Mouse (Mus musculus) cerebellum, postnatal 25 days (tissue): ENCODE data around the gene Dync1h1.
"Not testable (repeated sequence)": the region's sequence is repeated elsewhere in the genome, so short reads cannot be mapped to it uniquely, and the experiment has no call there.

Experiments
- DNase-seq, 2 experiments: peaks; one replicate each; pipeline ENCODE4 v3.0.0; 2021; ENCODE audit warnings: mixed read lengths in 2 of 2

Dync1h1 gene

DNA sequence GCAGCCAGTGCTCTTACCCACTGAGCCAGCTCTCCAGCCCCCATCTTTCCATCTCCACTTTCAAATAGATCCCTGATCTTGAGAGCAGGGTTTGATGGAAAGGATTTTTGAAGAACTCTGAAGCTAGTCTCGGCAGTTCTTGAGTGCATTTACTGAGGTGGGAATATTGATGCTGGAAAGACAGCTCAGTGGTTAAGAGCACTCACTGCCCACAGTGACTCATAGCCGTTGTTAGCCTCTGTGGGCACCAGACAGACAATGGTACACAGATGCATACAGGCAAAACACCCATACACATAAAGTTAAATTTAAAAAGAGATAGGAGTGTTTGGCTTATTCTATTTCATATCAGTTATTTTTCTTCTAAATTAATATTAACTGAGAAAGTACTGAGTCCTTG, 5.4 kb downstream of the Dync1h1 start:
- DNase-seq = no peak

DNA sequence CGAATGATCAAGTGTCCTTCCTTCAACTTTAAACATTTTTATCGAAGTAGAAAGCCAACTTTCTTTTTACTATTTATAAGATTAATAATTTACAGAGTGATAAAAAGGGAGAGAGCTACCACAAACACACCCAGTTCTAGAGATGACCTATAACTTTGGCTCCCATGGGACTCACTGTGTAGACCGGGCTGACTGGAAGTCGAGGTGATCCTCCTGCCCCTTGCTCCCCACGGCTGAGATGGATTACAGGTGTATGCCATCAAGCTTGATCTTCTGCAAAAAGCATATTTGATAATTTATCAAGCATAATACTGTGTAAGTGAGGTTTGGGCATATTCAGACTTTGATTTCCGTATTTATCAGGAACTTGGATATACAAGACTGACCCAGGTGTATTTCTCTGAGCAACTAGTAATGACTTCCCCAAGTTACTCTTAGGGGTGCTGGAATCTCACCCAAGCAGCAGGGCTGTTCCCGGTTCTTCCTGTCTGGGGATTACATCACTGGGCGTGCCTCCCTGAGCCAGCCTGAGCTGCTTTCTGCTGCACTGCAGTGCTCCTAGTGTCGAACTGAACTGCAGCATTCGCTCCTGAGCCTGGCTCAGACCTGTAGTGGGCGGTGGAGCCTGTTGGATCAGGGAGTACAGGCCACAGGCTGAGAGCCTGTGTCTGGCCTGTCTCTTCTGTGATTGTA, 7.4 kb downstream of the Dync1h1 start:
- peak; percentile 77 to 82 for DNase-seq

DNA sequence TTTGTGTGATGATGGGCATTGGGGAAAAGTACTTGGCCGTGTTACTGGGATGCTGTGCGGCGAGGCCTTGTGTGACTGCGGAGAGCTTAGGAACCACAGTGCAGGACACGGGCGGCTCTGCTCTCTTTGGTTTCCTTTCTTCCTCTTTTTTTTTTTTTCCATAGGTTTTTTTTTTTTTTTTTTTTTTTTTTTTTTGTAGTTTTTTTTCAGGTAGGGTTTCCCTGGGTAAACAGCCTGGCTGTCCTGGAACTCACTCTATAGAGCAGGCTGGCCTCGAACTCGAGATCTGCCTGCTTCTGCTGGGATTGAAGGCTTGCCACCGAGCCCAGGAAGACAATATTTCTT, 7.9 kb downstream of the Dync1h1 start:
- DNase-seq = no peak

DNA sequence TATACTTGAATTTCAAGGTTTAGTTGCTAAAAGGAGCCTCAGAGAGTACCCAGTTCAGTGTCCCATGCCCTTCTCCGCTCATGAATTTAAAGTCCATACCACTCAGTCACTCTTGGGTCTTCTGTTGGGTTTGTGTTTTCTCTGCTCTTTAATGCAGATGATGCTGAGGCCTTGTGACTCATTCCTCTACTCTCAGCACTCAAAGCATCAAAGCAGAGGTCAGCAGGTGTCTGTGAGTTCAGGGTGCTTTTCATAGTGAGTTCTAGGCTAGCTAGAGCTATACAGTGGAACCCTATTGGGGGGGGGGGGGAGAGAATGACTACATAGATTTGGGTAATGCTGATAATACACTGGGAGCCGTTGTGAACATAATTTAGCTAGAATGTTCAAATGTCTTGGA, 9.5 kb downstream of the Dync1h1 start:
- DNase-seq = no peak

DNA sequence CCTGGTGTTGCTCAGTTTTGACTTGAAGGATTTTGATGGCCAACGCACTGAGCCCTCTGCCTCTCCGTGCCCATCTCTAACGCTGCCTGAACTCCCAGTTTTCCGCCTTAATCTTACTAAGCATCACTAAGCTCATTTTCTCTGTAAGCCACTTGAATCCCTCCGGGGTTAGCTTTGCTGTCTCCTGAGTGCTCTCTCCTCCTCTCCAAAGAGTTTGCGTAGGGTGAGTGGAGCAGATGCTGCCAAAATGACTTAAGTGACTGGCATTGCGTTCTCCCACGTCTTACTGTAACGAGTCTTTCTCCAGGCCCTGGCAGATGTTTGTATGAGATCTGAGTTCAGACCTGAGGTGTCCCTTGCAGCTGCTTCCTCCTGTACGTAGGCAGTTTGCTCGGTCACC, 28.8 kb downstream of the Dync1h1 start:
- no peak for DNase-seq

DNA sequence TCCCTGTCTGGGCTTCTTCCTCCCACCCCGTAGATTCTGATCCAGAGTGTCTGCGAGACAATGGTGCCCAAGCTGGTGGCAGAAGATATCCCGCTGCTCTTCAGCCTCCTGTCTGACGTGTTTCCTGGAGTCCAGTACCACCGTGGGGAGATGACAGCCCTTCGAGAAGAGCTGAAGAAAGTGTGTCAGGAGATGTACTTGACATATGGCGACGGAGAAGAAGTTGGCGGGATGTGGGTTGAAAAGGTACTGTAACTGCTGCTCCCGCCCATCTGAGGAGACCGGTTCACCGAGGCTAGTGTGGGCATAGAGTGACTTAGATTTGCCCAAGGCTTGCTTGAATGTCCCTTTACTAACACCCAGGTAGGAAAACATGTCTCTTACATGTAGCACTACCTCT, 35.0 kb downstream of the Dync1h1 start:
- no peak for DNase-seq

DNA sequence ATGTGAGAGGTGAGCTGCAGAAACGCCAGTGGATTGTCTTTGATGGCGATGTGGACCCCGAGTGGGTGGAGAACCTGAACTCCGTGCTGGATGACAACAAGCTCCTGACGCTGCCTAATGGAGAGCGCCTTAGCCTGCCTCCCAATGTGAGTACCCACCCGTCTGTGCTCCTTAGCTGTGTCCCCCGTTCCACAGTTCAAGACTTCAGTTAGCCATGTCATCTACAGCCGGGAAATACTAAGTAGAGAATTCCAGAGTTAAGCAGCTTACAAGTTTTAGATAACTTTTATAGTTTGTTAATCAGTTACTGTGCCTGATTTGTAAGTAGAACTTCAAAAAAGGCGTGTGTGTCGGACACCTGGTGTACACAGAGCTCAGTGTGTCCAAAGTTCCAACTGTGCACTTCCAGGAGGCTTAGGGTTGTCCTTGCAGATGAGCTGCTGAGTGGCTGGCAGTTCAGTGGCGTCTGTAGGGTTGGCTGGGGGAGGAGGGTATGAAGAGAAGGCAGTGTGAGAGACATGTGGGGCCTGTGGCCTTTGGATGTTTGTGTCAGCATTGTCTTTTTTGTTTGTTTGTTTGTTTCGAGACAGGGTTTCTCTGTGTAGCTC, 36.4 kb downstream of the Dync1h1 start:
- DNase-seq = no peak

DNA sequence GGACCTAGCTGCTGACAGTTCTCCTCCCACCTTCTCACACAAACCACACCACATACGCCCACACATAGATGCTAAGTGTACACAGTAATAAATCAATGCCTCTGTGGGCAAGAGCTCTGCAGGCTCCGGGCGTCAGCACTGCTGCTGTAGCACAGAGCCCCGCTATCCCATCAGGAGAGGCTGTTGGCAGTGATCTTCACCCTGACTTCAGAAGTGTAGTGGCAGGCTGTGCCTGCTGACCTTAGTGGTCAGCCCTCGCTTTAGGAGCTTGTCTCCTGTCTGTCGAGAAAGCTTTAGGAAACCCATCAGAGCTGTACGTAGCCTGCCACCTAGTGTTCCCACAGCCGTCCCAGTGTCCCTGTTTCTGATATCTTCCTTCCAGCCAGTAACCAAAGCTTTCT, 49.0 kb downstream of the Dync1h1 start:
- no peak for DNase-seq

DNA sequence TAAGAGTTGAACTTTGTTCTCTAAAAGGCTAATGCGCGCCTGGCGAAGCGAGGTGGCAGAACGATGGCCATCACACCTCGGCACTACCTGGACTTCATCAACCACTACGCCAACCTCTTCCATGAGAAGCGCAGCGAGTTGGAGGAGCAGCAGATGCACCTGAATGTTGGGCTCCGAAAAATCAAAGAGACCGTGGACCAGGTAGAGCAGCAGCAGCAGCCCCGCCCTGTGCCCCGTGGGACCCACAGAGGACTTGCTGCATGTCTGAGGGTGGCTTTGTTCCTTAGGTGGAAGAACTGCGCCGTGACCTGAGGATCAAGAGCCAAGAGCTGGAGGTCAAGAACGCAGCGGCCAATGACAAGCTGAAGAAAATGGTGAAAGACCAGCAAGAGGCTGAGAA, 50.2 kb downstream of the Dync1h1 start:
- no peak for DNase-seq

DNA sequence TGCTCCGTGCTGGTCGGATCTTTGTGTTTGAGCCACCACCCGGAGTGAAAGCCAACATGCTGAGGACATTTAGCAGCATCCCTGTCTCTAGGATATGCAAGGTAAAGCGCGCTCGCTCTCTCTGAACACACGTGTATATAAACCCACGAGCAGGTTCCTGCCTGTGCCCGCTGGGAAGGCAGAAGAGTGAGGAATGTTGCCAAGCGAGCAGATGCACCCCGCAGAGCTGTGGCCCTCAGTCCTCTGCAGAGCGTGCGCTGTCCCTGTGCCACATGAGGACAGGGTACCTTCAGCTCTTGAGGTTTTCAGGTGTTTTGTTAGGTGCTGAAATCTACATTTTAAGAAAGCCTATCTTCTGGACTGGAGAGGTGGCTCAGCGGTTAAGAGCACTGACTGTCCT, 60.5 kb downstream of the Dync1h1 start:
- peak; percentile 56 to 66 for DNase-seq

DNA sequence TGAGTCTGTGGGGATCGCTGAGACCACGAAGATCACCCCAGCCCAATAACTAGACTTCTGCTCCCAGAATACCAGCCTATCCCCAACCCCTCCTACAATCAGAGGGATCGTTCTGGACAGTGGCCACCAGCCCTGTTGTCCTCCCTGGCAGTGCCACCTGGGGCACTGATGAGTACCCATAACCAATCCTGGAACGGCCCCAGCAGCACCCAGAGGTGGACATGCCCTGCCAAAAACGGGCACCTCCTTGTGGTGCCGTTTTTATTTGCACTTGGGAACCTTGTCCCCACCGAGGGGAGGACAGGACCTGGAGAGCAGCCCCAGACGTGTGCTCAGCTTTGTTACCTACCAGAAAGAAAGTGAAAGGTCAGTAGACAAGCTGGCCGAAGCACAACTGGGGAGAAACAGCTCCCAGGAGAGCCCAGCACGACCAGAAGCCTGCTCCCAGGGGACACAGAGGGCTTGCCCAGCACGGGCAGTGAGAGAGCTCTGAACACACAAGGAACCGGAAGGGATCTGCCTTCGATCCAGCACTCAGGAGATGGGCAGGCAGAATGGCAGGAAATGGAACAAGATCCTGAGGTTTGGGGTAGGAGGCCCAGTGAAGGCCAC, 66.3 kb downstream of the Dync1h1 start:
- peak in 1 of 2 experiments; percentile 34 for DNase-seq

DNA sequence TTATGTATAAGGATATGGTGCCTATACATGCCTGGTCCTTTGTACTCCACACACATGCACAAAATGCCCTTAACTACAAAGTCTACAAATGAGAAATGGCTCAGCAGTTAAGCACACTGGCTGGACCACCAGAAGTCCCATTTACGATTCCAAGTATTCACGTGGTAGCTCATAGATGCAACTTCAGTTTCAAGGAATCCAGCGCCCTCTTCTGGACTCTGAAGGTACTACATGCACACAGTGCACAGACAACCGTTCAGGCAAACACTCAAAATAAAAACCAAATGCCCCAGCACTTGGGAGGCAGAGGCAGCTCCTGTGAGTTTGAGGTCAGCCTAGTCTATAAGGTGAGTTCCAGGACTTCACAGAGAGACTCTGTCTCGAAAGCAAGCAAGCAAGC, 73.0 kb downstream of the Dync1h1 start:
- DNase-seq = no peak

DNA sequence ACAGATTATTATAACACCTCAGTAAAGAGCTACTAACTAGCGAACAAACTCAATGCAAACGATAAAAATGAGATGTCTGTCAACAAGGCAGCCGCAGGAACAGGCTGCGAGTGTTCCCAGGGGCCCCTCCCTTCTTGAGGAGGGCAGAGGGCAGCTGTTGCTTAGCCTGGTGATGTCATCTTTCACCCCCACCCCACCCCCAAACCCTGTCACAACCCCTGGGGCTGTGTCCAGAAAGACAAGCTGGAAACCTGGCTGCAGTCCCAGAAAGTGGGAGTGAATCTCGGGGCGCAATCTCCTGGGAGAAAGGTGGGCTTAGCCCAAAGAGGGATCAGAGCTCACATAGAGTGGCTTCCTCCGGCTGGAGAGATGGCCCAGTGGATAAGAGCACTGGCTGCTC, 79.9 kb downstream of the Dync1h1 start:
- no peak for DNase-seq

DNA sequence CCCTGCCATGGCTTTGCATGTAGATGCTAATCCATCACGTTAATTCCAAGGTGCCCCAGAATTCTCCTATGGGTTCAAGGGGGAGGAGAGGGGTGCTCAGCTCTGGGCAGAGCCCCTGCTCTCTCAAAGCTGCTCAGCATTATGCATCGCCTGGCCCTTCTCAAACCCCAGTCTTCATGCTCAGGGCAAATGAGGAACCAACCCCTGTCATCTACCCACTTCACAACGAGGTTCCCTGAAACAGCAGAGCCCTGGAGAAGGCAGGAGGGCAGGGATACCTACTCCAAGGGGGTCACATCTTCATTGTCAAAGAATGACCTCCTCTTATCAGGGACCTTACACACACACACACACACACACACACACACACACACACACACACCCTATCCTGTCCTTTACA, 80.6 kb downstream of the Dync1h1 start:
- DNase-seq = no peak

DNA sequence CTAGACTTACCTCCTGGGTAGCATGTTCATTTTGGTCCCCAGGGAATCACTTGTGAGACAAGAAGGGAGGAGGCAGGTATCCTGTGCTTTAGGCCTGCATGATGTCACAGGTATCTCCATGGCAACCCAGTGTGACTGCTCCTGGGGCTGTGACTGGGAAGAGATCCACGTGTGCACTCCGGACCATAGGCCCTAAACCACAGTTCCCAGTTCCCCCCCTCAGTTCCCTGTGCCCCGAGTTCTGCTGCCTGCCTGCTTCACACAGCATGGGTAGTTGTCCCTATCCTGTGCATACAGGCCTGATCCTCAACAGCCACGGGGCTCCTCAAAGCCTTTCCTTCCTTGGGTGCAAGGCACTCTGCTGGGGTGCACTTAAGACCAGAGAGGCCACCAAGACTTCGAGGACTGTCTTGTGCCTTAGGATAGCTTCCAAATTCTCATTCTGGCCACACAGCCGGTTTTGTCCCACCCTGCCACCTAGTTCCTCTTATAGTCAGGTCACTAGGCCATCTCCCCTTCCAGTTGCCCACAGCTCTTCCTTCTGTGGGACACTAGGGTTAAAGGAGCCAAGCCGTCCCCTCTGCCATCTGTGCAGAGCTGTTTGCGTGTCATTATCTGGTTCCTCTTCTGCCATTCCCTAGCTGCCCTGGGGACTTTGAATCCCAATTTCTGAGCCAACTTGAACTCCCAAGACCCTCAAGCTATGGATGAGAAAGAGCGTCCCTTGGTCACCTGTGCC, 81.5 kb downstream of the Dync1h1 start, which contains the start of gene 1700001K19Rik:
1700001K19Rik (minus strand) TSS at position 59 of the 739 bp plus-strand sequence.
- no peak for DNase-seq

DNA sequence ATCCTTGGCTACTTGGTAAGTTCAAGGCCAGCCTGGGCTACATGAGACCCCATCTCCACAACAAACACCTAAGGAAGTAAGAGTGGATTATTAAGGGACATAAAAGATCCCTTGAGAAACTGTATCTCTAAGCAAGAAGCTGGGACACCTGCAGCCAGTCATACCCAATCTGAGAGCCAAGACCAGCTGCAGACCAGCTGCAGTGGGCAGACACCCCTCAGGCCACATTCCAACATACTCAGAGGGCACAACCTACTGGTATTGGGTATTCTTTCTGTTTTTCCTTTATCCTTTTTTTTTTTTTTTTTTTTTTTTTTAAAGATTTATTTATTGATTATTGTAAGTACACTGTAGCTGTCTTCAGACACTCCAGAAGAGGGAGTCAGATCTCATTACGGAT, 82.3 kb downstream of the Dync1h1 start:
- no peak for DNase-seq

DNA sequence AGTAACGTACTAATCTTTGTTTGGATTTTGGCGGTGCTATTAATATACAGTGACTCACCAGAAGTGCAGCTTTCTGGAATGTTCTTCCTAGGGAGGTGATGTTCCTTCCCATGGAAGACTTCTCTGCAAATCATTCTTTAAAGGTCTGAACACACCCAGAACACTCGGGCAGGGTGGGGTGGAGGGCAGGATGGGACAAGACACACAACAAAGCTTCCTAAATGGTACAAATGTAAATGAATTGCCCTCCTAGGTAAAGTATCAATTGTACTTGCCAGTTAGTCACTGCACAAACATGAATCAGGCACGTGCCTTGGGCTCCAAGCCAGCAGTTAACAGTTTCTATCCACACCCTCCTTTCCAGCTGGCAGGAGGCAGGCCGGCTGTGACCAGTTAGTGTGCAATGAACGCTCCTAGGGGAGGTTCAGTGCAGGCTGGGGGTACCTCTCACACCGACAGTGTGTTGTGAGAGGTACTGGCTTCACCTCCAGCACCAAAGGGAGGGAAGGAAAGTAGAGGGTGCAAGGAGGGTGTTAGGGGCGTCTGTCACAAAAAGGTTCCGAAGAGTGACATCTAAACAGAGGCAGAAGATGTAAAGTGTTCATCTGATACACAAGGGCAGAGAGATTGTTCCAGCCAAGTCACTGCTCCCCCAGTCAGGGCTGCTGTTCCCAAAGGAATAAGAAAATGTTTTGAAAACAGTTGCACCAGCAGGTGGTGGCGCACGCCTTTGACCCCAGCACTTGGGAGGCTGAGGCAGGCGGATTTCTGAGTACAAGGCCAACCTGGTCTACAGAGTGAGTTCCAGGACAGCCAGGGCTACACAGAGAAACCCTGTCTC, 86.9 kb downstream of the Dync1h1 start:
- peak in 1 of 2 experiments; percentile 45 for DNase-seq

DNA sequence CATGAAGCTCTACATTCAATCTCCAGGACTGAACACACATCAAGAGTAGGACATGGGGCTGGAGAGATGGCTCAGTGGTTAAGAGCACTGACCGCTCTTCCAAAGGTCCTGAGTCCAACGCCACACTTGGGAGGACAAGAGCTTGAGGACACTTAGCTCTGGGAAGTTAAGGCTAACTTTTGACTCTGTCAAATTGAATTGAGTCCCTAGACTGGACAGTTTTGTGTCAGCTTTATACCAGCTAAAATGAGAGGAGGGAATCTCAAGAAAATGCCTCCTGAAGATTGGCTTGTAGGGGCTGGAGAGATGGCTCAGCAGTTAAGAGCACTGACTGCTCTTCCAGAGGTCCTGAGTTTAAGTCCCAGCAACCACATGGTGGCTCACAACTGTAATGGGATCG, 87.7 kb downstream of the Dync1h1 start:
- not testable (repeated sequence) for DNase-seq

DNA sequence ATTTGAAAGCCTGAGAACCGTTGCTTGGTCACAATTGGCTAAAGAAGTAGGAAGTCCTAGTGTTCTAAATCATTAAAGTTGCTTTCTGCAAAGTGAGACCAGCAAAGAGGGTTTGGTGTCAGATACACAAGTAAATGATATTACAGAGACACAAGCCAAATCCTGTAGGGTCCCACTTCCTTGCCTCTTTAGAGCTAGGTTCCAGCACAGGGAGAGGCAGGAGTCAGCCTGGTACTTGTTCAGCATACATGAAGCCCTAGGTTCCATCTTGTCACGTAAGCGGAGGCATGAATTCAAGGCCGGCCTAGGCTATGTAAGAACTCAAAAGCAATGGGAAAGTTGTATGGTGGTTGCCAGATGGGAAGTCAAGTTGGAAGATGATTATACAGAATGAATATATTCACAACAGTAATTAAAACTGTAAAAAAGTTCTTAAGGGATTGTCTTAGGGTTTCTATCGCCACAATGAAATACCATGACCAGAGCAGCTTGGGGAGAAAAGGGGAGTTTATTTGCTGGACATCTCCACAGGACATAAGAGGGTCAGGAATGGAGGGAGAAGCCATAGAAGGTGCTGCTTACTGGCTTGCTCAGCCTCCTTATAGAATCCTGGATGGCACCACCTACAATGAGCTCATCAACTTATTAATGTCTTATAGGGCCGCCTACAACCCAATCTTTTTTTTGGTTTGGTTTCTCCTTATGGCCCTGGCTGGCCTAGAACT, 88.8 kb downstream of the Dync1h1 start:
- DNase-seq = no peak

DNA sequence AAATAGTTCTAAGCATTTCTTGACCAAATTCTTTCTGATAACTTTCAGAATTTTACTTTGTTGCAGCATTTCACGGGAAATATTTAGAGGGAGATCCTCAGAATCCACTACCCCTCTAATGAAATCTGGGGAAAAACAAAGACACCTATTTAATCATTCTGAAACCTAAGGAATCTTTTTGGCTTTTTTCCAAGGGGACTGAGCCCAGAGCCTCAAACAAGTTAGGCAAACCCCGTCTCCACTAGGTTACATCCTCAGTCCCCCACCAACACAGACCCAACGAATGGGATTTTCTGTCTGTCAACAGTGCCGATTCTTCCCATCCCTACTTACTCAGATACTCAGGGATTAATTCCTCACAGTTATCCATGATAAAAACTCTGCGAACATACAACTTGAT, 92.1 kb downstream of the Dync1h1 start:
- DNase-seq = not testable (repeated sequence)

DNA sequence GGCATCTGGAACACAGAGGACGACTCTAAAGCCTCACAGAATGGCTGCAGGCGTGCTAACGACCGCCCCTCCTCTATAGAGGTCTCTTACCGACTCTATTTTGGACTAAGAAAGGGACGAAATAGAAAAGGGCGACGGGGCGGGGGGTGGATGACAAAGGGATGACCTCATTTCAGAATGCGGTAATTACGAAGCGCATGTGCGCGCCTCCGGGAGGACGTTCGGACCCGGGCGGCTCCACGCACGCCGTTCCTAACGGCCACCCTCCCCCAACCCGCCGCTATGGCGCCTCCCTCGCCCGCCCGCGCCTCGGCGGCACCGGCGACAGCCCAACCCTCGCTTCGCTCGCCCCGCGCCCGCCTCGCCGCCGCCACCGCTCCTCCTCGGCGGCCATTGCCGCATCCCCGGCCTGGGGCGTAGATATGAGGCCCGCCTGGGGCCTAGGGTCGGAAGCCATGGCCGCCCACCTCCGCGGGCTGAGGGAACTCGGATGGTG, 94.5 kb downstream of the Dync1h1 start:
- DNase-seq = peak; percentile 83 to 87
